Mouse (Mus musculus): ENCODE data around the gene Ttk.

DNA sequence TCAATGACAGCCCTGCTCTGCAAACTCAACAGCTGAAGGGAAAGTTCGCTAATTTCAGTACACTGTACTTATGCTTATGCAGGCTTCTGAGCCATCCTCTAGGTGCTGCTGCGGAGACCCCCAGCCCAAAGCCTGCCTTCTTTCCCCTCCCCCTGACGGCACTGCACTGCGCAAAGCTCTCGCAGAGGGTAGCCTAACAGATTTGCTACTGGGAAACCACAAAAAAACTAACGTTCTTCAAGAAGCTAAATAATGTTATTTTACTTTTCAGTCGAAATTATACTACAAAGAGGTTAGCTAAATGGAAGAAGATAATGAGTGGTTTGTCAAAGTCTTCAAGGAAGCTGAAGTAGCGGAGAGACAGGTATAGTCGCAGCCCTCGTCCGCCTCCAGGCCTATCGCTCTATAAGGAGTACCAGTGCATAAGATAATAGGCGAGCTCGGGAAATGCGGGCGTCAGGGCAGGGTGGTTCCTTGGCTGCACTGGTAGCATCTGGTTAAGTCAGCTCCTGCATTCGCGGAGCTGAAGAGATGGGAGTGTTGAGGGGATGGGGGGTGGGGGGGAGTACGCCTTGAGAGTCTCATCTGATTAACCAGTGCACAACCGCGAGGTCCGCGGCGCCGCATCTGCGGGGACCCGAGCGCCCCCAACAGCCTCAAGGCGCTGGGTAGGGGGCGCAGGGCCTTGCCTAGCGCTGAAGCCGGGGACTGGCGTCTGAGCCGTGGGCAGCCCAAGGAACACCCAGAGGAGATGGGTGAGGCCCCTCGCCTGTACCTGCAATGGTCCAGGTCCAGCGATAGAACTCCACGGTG is 29.1 kb upstream of the Ttk start:
- TF ChIP-seq CTCF (IDR thresholded peaks at IDR 0.05; ENCODE audit: low read depth, low read length) (no peak), POLR2A (IDR thresholded peaks at IDR 0.05; ENCODE audit: extremely low read depth, insufficient read depth, low read length) (no peak)

All from liver, adult 2 months (tissue).